ENCODE assay signal across 7 mouse cellular contexts in genomic region chr13:54282149-54282860, GRCm38 (mm10).
DNase-seq lines count a peak whose midpoint lies in the region; ATAC-seq and TF ChIP-seq lines count a peak whose summit lies in the region.

No protein-coding gene starts in this region.

- DNase-seq in layer of hippocampus, adult 2 months (ENCODE audit: low spot score in 2 of 2), result no peak
- DNase-seq in layer of hippocampus, adult 18-20 months (ENCODE audit: low spot score in 2 of 2), result no peak
- no peak for DNase-seq in embryonic facial prominence, embryonic 10.5 days (ENCODE audit: low spot score)
- DNase-seq in midbrain, postnatal 0 days (ENCODE audit: low spot score), result no peak
- DNase-seq in thymus, postnatal 4 days, result no peak
- no peak for DNase-seq in left cerebral cortex, postnatal 36 days (ENCODE audit: low spot score in 2 of 2)

- no peak for TF ChIP-seq CTCF in layer of hippocampus, adult 2 months (conservative IDR thresholded peaks at IDR 0.05)
- TF ChIP-seq CTCF in midbrain, postnatal 0 days (IDR thresholded peaks at IDR 0.05), result no peak

- peak overlapping the region; percentile 71 for H3K27ac ChIP-seq in layer of hippocampus, adult 2 months
- H3K27ac ChIP-seq in embryonic facial prominence, embryonic 10.5 days (replicated peaks), result no peak overlapping the region; the same call in 1 of the 2 replicates
- no peak overlapping the region for H3K27ac ChIP-seq in hindbrain, embryonic 12.5 days
- H3K27ac ChIP-seq in midbrain, postnatal 0 days (ENCODE audit: low read depth, low read length), result peak overlapping the region; percentile 62

- WGBS in embryonic facial prominence, embryonic 10.5 days, result 15% methylated on average over 17 of the region's 17 CpGs
- 20% methylated on average over 17 of the region's 17 CpGs for WGBS in hindbrain, embryonic 12.5 days
- 18% methylated on average over 17 of the region's 17 CpGs for WGBS in midbrain, postnatal 0 days

- H3K4me2 ChIP-seq in hindbrain, embryonic 12.5 days (replicated peaks), result peak overlapping the region; percentile 39
- H3K4me2 ChIP-seq in midbrain, postnatal 0 days (ENCODE audit: low read depth, low read length, poor library complexity, severe bottlenecking), result peak overlapping the region; percentile 27

- peaks cover 18% of the 10 kb centered on the region for H3K4me1 ChIP-seq in embryonic facial prominence, embryonic 10.5 days
- H3K4me1 ChIP-seq in hindbrain, embryonic 12.5 days, result peaks cover 20% of the 10 kb centered on the region
- H3K4me1 ChIP-seq in midbrain, postnatal 0 days (ENCODE audit: insufficient read depth, low read length), result peaks cover 13% of the 10 kb centered on the region

- 0 out of 2 replicates have a peak overlapping the region, but pooled peaks have one; percentile 28 for H3K9ac ChIP-seq in hindbrain, embryonic 12.5 days
- 0 out of 2 replicates have a peak overlapping the region, but pooled peaks have one; percentile 19 for H3K9ac ChIP-seq in midbrain, postnatal 0 days (replicated peaks; ENCODE audit: low read length, poor library complexity, severe bottlenecking)

- no peaks in the 10 kb centered on the region for H3K36me3 ChIP-seq in embryonic facial prominence, embryonic 10.5 days (replicated peaks)
- no peaks in the 10 kb centered on the region for H3K36me3 ChIP-seq in hindbrain, embryonic 12.5 days
- H3K36me3 ChIP-seq in midbrain, postnatal 0 days (ENCODE audit: insufficient read depth, low read length), result no peaks in the 10 kb centered on the region

- intact Hi-C loops in left cerebral cortex, postnatal 36 days (cut with DNase I), result no loop called here

- no peaks in the 10 kb centered on the region for H3K9me3 ChIP-seq in embryonic facial prominence, embryonic 10.5 days
- H3K9me3 ChIP-seq in hindbrain, embryonic 12.5 days (replicated peaks), result no peaks in the 10 kb centered on the region
- no peaks in the 10 kb centered on the region for H3K9me3 ChIP-seq in midbrain, postnatal 0 days (ENCODE audit: low read length)

- H3K4me3 ChIP-seq in layer of hippocampus, adult 2 months, result peak overlapping the region; percentile 23; the same call in 1 of the 2 replicates
- H3K4me3 ChIP-seq in embryonic facial prominence, embryonic 10.5 days, result peak overlapping the region; percentile 43
- H3K4me3 ChIP-seq in hindbrain, embryonic 12.5 days, result no peak overlapping the region
- H3K4me3 ChIP-seq in midbrain, postnatal 0 days (ENCODE audit: low read depth, low read length), result no peak overlapping the region

- H3K27me3 ChIP-seq in embryonic facial prominence, embryonic 10.5 days (replicated peaks; ENCODE audit: low read depth, poor library complexity, severe bottlenecking), result peaks cover 41% of the 10 kb centered on the region
- H3K27me3 ChIP-seq in hindbrain, embryonic 12.5 days, result peaks cover 7% of the 10 kb centered on the region; the same call in 1 of the 2 replicates
- H3K27me3 ChIP-seq in midbrain, postnatal 0 days (ENCODE audit: insufficient read depth, low read length), result no peaks in the 10 kb centered on the region

- peak; percentile 45 for ATAC-seq in hindbrain, embryonic 12.5 days (ENCODE audit: low FRiP score)
- peak; percentile 52; the same call in 1 of the 2 replicates for ATAC-seq in midbrain, postnatal 0 days (ENCODE audit: low FRiP score)

Comparison
In these comparisons a context has a peak if more than half of its experiments do, and no peak if none do; other contexts are left out.
1. H3K27ac ChIP-seq: peak in layer of hippocampus, adult 2 months (single experiment) and midbrain, postnatal 0 days (single experiment); none in embryonic facial prominence, embryonic 10.5 days (single experiment) and hindbrain, embryonic 12.5 days (single experiment).
2. H3K4me3 ChIP-seq: peak in layer of hippocampus, adult 2 months (single experiment) and embryonic facial prominence, embryonic 10.5 days (single experiment); none in hindbrain, embryonic 12.5 days (single experiment) and midbrain, postnatal 0 days (single experiment).